Mouse (Mus musculus): Measurements from ENCODE around the gene Itga6. TPM values are rescaled to one million over a fixed set of nuclear protein-coding genes. Genes with fewer than 3 reads are reported as not detected.
"Not testable (repeated sequence)": the region's sequence is repeated elsewhere in the genome, so short reads cannot be mapped to it uniquely, and the experiment has no call there.

Itga6 gene
- polyA plus RNA-seq, 1 experiment, result 26.0 TPM

DNA sequence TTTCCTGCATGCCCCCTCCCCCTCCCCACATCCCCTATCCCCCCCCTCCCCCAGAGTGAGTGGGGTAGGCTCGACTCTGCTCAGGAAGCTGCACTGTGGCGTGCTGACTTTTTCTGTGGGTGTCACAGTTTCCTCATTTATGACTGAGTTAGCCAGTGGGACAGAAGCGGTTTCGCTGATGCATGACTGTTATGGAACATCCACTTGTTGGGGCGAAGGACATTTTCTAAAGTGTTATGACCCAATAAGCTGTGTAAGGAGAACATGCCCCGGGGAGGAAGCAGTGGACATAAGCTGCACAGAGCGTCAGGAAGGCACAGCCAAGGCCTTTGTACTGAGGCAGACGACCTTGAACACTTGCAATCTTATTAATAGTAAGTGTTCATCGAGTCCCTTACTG, 97.9 kb downstream of the Itga6 start:
- Histone ChIP-seq H3K27me3 (ENCODE audit: control insufficient read depth, insufficient read depth, low read length) (no peaks in the 10 kb centered on the region; the same call in 1 of the 2 replicates), H3K27ac (ENCODE audit: insufficient read depth, low read length) (no peak overlapping the region), H3K4me3 (replicated peaks; ENCODE audit: insufficient read depth, low read depth, low read length) (no peak overlapping the region), H3K4me1 (ENCODE audit: control insufficient read depth, insufficient read depth, low read length) (no peaks in the 10 kb centered on the region)
- peak in 1 of 2 experiments; percentile 16 for DNase-seq
- WGBS, result 89% methylated on average over 9 of the region's 9 CpGs
- TF ChIP-seq CTCF (IDR thresholded peaks at IDR 0.05; ENCODE audit: borderline replicate concordance, insufficient read depth, low read depth, low read length), result no peak
- TF ChIP-seq POLR2A (IDR thresholded peaks at IDR 0.05; ENCODE audit: borderline replicate concordance, insufficient read depth, low read length), result no peak

DNA sequence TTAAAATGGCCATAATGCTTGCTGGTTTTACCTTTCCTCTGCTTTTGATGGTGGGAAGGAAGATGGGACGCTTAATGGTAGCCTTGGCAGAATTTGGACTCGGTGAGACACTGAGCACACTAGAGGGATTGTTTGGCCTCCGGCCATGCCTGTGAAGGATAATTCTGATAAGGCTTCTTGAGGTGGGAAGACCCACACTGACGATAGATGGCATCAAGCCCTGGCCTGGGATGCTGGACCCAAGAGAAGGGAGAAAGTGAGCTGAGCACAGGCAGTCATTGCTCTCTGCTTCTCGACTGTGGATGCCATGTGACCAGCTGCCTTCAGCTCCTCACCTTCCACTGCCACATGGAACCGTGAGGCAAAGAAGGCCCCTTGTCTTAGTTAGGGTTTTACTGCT, 99.5 kb downstream of the Itga6 start:
- no peaks in the 10 kb centered on the region; the same call in 1 of the 2 replicates for H3K27me3 ChIP-seq (ENCODE audit: control insufficient read depth, insufficient read depth, low read length)
- WGBS, result 82% methylated on average over 6 of the region's 6 CpGs
- no peak for DNase-seq
- H3K4me3 ChIP-seq (replicated peaks; ENCODE audit: insufficient read depth, low read depth, low read length), result no peak overlapping the region
- H3K4me1 ChIP-seq (ENCODE audit: control insufficient read depth, insufficient read depth, low read length), result no peaks in the 10 kb centered on the region
- TF ChIP-seq POLR2A (IDR thresholded peaks at IDR 0.05; ENCODE audit: borderline replicate concordance, insufficient read depth, low read length) (no peak), CTCF (IDR thresholded peaks at IDR 0.05; ENCODE audit: borderline replicate concordance, insufficient read depth, low read depth, low read length) (no peak)
- H3K27ac ChIP-seq (ENCODE audit: insufficient read depth, low read length), result no peak overlapping the region

DNA sequence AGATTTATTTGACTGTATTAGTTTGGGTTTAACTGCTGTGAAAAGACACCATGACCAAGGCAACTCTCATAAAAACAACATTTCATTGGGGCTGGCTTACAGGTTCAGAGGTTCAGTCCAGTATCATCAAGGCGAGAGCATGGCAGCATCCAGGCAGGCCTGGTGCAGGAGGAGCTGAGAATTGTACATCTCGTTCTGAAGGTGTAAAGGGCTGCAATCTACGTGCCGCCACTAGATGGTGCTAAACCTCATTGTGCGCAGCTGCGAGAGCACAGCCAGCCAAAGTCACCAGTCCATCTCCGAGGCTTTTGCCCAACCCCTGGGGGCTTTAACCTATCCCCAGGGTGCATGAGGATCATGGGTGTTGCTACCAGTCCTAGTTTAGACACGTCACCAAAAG, 106.7 kb downstream of the Itga6 start:
- 3% methylated on average over 7 of the region's 8 CpGs for WGBS
- TF ChIP-seq CTCF (IDR thresholded peaks at IDR 0.05; ENCODE audit: borderline replicate concordance, insufficient read depth, low read depth, low read length), result peak; percentile 35; the same call in 1 of the 2 replicates
- peak; percentile 49 to 66 for DNase-seq
- not testable (repeated sequence) for H3K4me3 ChIP-seq (replicated peaks; ENCODE audit: insufficient read depth, low read depth, low read length); H3K27ac ChIP-seq (ENCODE audit: insufficient read depth, low read length); H3K27me3 ChIP-seq (ENCODE audit: control insufficient read depth, insufficient read depth, low read length); H3K4me1 ChIP-seq (ENCODE audit: control insufficient read depth, insufficient read depth, low read length)

DNA sequence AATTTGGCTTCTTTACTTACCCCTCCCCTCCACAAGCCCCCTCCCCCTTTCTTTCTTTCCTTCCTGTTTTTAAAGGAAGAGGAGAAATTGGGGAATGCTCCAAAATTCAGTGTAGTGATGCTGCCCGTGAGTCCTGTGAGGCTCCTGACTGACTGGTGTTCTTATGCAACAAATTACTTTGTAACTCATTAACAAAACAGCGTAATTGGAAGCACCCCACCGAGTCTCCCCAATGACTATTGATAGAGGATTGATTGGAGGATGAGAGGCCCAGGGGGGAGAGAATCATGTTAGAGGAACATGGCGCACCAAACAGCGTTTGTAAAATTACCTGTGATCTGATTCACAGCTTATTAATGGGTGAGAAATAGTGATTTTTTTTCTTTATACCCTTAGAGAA, 109.7 kb downstream of the Itga6 start:
- H3K27ac ChIP-seq (ENCODE audit: insufficient read depth, low read length), result no peak overlapping the region
- TF ChIP-seq CTCF (IDR thresholded peaks at IDR 0.05; ENCODE audit: borderline replicate concordance, insufficient read depth, low read depth, low read length) (no peak), POLR2A (IDR thresholded peaks at IDR 0.05; ENCODE audit: borderline replicate concordance, insufficient read depth, low read length) (no peak)
- no peaks in the 10 kb centered on the region for H3K27me3 ChIP-seq (ENCODE audit: control insufficient read depth, insufficient read depth, low read length)
- DNase-seq, result no peak
- no peak overlapping the region for H3K4me3 ChIP-seq (replicated peaks; ENCODE audit: insufficient read depth, low read depth, low read length)
- H3K4me1 ChIP-seq (ENCODE audit: control insufficient read depth, insufficient read depth, low read length), result no peaks in the 10 kb centered on the region
- WGBS, result 88% methylated on average over 5 of the region's 5 CpGs

DNA sequence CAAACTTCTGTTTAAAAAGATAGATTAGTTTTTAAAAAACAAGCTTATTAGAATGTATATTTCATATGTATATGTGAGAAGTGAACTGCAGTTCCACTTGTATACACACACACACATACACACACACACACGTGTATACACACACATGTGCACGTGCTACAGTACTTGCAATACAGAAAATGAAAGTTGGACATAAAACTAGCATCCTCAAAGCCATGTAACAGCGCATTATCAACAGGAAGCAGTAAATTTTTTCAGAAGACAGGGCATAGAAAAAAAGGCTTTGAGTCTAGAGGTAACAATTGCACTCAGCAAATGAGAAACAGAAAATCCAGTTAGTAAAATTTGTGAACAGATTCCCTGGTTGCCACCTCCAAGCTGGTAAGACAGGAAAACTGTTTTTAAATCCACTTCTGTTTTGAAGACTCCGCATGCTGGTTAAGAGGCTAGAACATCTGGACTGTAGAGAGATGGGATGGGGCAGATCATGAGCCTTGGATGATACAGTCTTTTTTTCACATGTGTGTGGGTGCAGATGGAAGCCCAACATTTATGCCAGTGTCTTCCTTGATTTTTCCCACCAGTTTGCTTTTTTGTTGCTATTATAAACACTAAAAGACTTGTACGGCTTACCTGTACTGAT, 118.2 kb downstream of the Itga6 start:
- H3K27me3 ChIP-seq (ENCODE audit: control insufficient read depth, insufficient read depth, low read length), result no peaks in the 10 kb centered on the region
- no peak overlapping the region for H3K4me3 ChIP-seq (replicated peaks; ENCODE audit: insufficient read depth, low read depth, low read length)
- no peak for DNase-seq
- WGBS, result 94% methylated on average over 5 of the region's 5 CpGs
- no peaks in the 10 kb centered on the region for H3K4me1 ChIP-seq (ENCODE audit: control insufficient read depth, insufficient read depth, low read length)
- H3K27ac ChIP-seq (ENCODE audit: insufficient read depth, low read length), result no peak overlapping the region
- TF ChIP-seq CTCF (IDR thresholded peaks at IDR 0.05; ENCODE audit: borderline replicate concordance, insufficient read depth, low read depth, low read length) (no peak), POLR2A (IDR thresholded peaks at IDR 0.05; ENCODE audit: borderline replicate concordance, insufficient read depth, low read length) (no peak)

DNA sequence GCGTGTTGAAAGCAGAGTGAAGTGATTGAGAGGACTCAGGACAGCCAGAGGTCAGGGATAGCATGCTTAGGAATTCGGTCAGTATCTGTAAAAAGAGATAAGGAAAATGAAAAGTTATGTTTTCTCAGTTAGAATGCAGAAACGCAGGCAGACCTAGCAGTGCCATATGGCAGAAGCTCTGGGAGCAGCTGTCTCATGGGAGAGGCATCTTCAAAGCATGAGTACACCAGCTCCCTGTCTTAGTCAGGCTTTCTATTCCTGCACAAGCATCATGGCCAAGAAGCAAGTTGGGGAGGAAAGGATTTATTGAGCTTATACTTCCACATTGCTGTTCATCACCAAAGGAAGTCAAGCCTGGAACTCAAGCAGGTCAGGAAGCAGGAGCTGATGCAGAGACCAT, 119.6 kb downstream of the Itga6 start:
- peak in 1 of 2 experiments; percentile 13 for DNase-seq
- Histone ChIP-seq H3K4me1 (ENCODE audit: control insufficient read depth, insufficient read depth, low read length) (no peaks in the 10 kb centered on the region), H3K27me3 (ENCODE audit: control insufficient read depth, insufficient read depth, low read length) (no peaks in the 10 kb centered on the region), H3K4me3 (replicated peaks; ENCODE audit: insufficient read depth, low read depth, low read length) (no peak overlapping the region), H3K27ac (ENCODE audit: insufficient read depth, low read length) (no peak overlapping the region)
- WGBS, result 57% methylated on average over 3 of the region's 3 CpGs
- no peak for TF ChIP-seq POLR2A (IDR thresholded peaks at IDR 0.05; ENCODE audit: borderline replicate concordance, insufficient read depth, low read length)
- no peak for TF ChIP-seq CTCF (IDR thresholded peaks at IDR 0.05; ENCODE audit: borderline replicate concordance, insufficient read depth, low read depth, low read length)

DNA sequence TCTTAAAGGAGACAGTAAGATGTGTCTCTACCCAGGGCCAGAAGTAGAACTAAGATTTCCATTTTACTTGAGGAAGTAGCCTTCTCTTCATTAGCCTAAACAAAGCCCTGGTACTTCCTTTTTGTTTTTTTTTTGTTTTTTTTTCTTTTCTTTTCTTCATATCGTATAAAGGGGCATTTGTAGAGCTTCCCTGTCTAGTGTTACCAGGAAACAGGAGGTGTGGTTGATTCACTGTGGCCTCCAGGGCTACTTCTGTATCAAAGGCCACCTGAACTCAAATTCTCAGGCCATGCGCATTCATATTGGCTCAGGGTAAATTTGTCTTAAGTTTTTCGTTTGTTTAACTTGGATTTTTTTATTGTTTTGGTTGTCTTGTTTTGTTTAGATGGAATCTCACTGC, 120.5 kb downstream of the Itga6 start:
- WGBS, result 78% methylated on average over 3 of the region's 3 CpGs
- Histone ChIP-seq H3K27me3 (ENCODE audit: control insufficient read depth, insufficient read depth, low read length) (no peaks in the 10 kb centered on the region), H3K4me3 (replicated peaks; ENCODE audit: insufficient read depth, low read depth, low read length) (no peak overlapping the region), H3K4me1 (ENCODE audit: control insufficient read depth, insufficient read depth, low read length) (no peaks in the 10 kb centered on the region), H3K27ac (ENCODE audit: insufficient read depth, low read length) (no peak overlapping the region)
- DNase-seq, result no peak
- TF ChIP-seq CTCF (IDR thresholded peaks at IDR 0.05; ENCODE audit: borderline replicate concordance, insufficient read depth, low read depth, low read length) (no peak), POLR2A (IDR thresholded peaks at IDR 0.05; ENCODE audit: borderline replicate concordance, insufficient read depth, low read length) (no peak)

DNA sequence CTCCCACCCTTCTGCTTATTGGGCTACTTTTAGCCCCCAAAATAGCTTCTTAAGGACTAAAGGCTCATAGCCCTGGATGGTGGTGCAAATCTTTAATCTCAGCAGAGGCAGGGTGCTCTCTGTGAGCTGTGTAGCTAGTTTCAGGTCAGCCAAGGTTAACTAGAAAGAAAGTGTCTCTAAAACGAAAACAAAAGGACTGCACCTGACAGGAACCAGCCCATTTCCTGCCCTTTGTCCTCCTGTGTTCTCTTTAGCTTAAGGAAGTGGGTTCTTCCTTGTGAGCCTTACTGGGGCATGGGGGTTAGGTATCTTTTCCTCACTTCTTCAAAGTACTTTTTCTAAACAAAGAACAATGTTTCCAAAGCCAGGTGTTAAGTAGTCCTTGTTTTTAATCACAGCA, 121.1 kb downstream of the Itga6 start:
- no peak for DNase-seq
- no peak overlapping the region for H3K27ac ChIP-seq (ENCODE audit: insufficient read depth, low read length)
- no peaks in the 10 kb centered on the region for H3K4me1 ChIP-seq (ENCODE audit: control insufficient read depth, insufficient read depth, low read length)
- TF ChIP-seq CTCF (IDR thresholded peaks at IDR 0.05; ENCODE audit: borderline replicate concordance, insufficient read depth, low read depth, low read length) (no peak), POLR2A (IDR thresholded peaks at IDR 0.05; ENCODE audit: borderline replicate concordance, insufficient read depth, low read length) (no peak)
- WGBS, result 64% methylated on average over 1 of the region's 1 CpGs
- H3K27me3 ChIP-seq (ENCODE audit: control insufficient read depth, insufficient read depth, low read length), result no peaks in the 10 kb centered on the region
- no peak overlapping the region for H3K4me3 ChIP-seq (replicated peaks; ENCODE audit: insufficient read depth, low read depth, low read length)

All from cerebellum, adult 2 months (tissue).